Mouse (Mus musculus): ENCODE measurements at regions not wholly inside any gene's neighbourhood (a gene's known extent, or its start where the extent isn't known, plus 50 kb on each side); places are given as distances from the start of the nearest gene placed in this dataset.
A peak's percentile ranks its signal among the peaks of the same experiment; 100 is the strongest.
"Not testable (repeated sequence)": the region's sequence is repeated elsewhere in the genome, so short reads cannot be mapped to it uniquely, and the experiment has no call there.

DNA sequence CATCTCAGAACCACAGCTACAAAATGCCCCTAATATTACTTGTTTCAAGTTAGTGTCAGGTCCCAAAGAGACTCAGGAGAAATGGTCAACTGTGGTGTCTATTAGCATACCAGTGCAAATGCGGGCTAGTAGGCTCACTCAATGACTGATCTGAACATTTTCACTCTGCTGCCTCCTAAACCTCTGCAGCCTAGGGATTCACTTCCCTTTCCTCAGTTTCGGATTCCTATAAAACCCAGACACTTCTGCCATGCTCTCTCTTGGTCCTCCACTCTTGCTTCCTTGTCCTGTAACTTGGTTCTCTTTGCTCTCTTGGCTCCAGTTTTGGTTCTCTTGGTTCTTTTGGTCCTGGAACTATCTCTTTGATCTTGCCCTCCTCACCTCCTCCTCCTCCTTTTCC is 206.3 kb upstream of the Spef2 start:
- no peak for DNase-seq (ENCODE audit: low spot score)

DNA sequence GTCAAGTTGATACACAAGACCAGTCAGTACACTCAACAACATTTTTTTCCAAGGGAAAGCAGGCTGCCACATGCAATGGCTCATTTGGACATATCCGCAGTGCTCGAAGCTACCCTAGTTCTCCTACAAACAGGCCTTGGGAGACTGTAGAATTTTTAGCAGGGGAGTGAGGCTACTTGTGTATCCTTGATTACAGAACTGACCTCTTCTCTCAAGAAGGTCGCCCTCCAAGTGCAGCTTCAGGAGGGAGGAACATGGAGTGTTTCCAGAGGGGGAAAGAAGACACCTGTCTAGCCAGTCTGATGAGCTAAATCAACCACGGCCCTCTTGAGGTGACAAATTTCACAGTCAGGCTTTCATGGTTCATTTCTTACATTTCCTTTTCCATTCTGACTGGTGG is 202.0 kb upstream of the Prlr start:
- peak; percentile 21 for DNase-seq (ENCODE audit: low spot score)

DNA sequence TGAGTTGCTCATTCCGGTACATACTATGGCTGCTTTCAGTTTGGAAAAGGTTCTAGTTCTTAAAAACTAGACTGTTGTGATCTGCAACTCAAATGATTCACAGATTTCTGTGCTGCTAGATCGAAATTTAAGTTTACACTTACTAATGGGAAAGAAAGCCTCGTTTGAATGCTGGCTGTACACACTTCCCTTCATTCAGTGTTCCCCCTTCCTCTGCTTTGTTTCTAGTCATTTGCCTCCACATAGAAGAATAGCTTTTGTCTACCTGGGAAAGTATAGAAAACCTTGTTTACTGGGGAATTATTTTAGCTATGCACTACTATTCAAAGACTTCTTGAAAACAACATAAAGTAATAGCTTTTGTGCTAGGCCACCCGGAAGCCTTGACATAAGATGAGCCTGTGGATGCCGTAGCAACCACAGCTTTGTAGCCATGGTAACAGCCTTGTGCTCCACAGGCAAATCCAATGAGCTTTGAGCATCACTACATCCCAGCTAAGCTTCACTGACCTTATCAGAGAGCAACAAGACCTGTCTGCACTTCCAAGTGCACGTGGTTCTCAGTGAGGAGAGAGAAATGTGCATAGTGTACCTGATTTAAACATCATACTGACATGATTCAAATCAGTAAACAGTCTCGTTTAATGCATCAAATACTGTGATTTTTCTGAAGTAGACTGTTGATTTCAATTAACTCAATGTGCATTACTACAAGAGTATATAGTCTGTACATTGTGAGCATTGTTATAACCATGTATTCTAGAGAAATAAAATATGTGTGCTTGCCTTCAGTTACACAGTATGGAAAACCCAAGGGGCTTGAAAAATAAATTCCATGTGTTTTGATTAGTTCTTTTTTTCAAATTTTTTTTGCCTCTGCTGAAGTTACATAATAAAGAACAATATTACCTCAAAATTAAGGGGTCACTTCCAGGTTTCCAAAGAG is 165.5 kb upstream of the Prlr start:
- DNase-seq (ENCODE audit: low spot score): no peak

- no peak for DNase-seq (ENCODE audit: low spot score)
Measured at GRCm38 (mm10) chr15:10017216-10017615, 159.8 kb upstream of the Prlr start.

DNA sequence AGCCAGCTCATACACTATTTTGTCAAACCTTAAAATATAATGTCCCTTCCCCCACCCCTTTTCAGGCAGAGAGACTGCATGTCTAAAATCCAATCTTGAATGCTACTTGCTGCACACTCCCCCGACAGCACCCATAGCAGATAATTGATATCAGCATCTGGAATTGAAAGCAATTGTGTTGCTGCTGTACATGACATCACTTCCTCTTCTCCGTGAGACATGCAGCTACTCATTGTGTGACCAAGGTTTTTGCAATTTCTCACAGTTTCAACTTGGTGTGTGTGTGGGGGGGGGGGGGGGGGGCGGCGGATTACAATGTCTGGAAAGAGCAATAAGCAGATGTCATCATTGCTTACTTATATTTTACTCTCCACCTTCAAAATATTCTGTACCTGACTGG is 147.1 kb upstream of the Prlr start:
- DNase-seq (ENCODE audit: low spot score): no peak

DNA sequence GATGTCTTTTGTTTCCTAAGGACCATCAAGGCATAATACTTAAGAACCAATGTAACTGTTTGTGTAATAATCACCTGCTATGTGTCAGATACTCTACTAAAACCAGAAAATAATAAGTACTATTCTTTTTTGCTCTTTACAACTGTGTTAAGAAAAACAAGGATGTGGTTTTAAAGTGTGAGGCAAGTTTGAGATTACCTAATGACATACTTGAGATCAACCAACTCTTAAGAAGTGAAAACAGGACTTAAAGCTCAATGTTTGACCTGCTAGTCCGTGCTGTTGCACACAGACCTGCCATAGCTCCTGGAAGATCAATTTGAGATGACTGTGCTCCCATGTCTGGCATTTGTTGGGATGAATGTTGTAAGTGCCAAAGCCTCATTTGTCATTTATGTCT is 141.5 kb upstream of the Prlr start:
- no peak for DNase-seq (ENCODE audit: low spot score)

GRCm38 (mm10) chr15:10036576-10036975 is 140.5 kb upstream of the Prlr start:
- not testable (repeated sequence) for DNase-seq (ENCODE audit: low spot score)

DNA sequence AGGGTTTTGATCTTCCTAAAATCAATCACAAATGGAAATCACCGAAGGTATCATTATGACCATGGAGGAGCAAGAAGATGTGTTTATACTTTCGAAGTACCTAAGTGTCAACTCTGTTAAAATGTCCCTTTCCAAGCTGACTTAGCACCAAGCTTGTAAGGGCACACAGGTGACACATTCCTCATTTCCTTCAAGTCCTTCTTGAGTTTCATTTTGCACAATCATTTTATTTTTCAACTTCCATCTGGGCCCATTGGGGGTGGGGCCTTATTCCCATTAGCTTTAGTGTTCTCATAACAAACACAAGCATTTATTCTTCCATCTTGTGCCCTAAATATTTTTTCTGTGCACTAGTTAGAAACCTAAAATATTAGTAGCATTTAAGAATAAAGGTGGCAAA is 103.5 kb upstream of the Prlr start:
- no peak for DNase-seq (ENCODE audit: low spot score)

DNA sequence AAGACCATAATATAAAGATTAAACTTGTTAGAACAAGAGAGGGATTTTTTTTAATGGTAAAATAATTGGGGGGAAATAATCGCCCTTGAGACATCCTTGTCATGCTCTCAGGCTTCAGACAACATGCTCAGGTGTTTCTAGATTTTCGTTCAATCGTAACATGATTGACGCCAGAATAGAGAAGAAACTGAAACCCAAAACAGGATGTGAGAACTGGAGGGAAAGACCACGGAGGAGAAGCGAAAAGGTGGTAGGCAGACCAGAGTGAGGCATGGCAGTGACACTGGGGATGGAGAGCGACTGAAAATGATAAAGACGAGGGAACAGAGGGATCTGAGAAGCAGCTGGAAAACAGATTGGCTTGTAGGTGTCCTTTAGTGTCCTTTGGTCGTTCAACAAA is 102.1 kb upstream of the Prlr start:
- no peak for DNase-seq (ENCODE audit: low spot score)

DNA sequence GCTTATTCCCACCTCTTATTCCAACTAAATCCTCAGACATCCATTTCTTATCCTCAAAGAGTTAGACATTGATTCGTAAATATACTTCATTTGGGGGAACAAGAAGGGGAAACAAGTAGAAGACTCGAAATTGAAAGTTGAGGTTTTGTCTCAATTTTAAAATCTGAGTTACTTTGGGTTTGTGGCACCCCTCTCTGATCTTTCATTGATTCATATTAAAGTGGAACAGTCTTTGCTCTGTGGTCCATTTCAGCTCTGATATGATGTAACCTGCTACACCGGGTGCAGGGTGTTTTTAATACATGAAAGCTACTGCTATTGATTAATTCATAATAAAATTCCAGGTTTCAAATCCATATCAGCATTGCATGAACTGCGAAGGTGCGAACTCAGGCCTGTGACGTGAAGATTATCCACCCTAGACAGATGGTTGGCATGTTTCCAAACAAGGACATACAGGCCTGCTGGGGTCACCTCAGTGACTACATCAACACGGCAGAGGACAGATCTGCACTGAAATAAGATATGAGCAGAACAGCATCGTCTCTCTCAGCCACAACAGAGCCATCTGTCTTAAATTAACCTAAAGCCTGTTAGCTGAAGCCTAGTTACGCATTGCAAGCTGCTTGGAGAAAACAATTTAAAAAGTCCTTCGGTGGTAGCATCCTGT is 101.5 kb upstream of the Prlr start:
- DNase-seq (ENCODE audit: low spot score): no peak

- no peak for DNase-seq (ENCODE audit: low spot score)
Measured at GRCm38 (mm10) chr15:10076061-10076400, 101.0 kb upstream of the Prlr start.

- no peak for DNase-seq (ENCODE audit: low spot score)
Measured at GRCm38 (mm10) chr15:10078434-10078833, 98.6 kb upstream of the Prlr start.

- DNase-seq (ENCODE audit: low spot score): no peak
Measured at GRCm38 (mm10) chr15:10079510-10079909, 97.5 kb upstream of the Prlr start.

DNA sequence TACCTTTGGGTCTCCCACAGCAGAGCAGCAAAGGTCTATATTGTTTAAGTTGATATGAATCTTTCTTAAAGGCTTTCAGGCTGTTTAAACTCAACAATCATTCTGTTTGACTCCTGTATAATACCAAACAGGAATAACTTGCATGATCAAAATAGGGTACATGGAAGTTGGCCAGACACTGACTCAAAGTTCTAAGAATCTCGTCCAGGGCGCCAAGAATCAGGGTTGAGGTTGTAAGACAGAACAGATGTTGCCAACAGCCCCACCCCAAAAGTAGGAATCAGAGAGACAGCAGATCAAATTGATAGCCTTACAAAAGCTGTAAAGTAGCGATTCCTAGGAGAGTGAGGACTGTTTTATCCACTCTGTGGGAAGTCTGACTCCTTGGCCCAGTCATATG is 88.3 kb upstream of the Prlr start:
- DNase-seq (ENCODE audit: low spot score): peak; percentile 43

- no peak for DNase-seq (ENCODE audit: low spot score)
Measured at GRCm38 (mm10) chr15:10090384-10091092, 86.5 kb upstream of the Prlr start.

- DNase-seq (ENCODE audit: low spot score): no peak
Measured at GRCm38 (mm10) chr15:10103350-10103749, 73.7 kb upstream of the Prlr start.

GRCm38 (mm10) chr15:10105211-10105976 is 71.6 kb upstream of the Prlr start:
- not testable (repeated sequence) for DNase-seq (ENCODE audit: low spot score)

DNA sequence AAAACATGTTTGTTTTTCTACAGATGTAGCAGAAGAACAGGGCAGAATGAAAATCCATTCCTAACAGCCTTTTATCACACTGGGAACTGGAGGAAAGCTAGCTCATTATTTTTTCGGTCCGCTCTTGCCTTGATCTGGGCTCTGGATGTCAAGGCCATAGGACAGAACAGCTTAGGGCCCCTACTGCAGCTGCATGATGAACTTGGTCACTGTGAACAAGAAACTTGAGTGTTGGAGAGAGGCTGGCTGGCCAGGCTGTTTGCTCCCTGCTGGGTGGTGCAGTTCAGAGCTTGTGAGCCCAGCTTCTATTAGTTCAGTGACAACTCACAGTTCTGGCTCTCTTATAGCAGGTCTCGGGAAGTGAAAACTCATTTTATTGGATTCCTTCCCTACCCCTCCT is 70.2 kb upstream of the Prlr start:
- DNase-seq (ENCODE audit: low spot score): no peak

Data from gastrocnemius, adult 18-20 months (tissue).